Mouse (Mus musculus) thymus, adult 2 months (tissue): ENCODE measurements at regions not wholly inside any gene's neighbourhood (a gene's known extent, or its start where the extent isn't known, plus 50 kb on each side); places are given as distances from the start of the nearest gene placed in this dataset.

Source experiments
- CTCF ChIP-seq: fragments of 200-500 bp; IDR thresholded peaks from 2 replicates; pipeline ENCODE4 v1.5.1; 2012; ENCODE audit warnings: mild to moderate bottlenecking, control low read depth, low read length, moderate library complexity, borderline replicate concordance; ENCODE audit not compliant: control insufficient read depth, poor library complexity, insufficient read depth; ENCODE audit errors: extremely low read depth
- POLR2A ChIP-seq: fragments of 200-500 bp; IDR thresholded peaks from 2 replicates; pipeline ENCODE4 v1.6.1; 2012; ENCODE audit warnings: mild to moderate bottlenecking, low read length, control low read depth, moderate library complexity; ENCODE audit not compliant: control insufficient read depth, poor library complexity, insufficient read depth; ENCODE audit errors: extremely low read depth

DNA sequence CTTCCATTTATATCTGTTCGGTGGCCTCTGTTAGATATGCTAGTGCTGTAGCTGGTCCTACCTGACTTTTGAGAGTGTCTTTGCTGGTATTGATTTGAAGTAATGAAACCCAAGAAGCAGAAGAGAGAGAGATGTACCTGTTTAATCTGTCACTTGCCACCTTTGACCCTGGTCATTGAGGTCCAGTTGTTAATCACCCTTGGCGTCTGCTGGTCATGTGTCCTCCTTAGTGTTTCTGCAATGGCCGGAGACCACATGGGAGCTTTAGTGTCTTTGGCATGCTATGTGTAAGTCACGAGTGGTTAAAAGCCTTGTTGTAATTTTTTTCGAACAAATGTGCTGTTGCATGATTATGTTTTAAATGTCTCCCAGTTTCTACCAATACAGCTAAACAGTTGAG is 193.1 kb downstream of the Dusp6 start:
- TF ChIP-seq CTCF: no peak
- TF ChIP-seq POLR2A: no peak
